Comparison of ENCODE assay signal across 7 mouse cellular contexts in the genomic region with DNA sequence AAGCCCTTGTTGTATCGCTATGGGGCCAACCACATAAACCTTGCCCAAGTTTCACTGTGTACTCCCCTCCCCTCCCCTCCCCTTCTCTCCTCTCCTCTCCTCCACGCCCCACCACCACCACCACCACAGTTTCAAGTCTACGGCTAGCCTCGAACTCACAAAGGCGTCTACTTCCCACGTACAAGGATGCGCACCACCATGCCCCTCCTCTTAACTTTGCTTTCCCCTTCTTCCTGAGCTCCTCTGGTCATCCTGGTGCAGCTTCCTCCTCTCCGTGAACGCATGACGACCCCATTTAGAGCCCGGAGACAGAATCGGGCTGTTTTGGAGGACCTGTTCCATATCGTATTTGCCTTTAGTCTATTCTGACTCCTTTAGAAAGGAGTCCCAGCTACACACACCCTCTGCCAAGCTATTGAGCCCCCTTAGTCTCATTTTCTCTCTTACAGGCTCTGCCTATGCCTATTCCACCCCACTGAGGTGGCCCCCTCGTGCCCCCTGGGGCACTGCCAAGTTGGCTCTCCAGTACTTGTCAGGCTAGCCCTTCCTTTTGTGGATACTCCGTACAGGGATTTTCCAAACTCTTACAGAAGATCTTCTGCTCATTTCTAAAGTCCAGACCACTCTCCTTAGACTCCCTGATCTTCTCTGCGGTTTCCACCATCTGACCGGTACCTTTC. TPM values are rescaled to one million over a fixed set of nuclear protein-coding genes. Genes with fewer than 3 reads are reported as not detected.
DNase-seq lines count a peak whose midpoint lies in the region; ATAC-seq lines count a peak whose summit lies in the region.

No protein-coding gene starts in this region.

- no peak for ATAC-seq in hindbrain, embryonic 11.5 days (ENCODE audit: low FRiP score)
- no peak for ATAC-seq in midbrain, embryonic 16.5 days
- no peak for ATAC-seq in megakaryocyte progenitor cell, adult 5-6 weeks (replicated peaks; ENCODE audit: poor library complexity)

- no peaks in the 10 kb centered on the region for H3K9me3 ChIP-seq in embryonic facial prominence, embryonic 10.5 days
- no peaks in the 10 kb centered on the region for H3K9me3 ChIP-seq in hindbrain, embryonic 11.5 days (ENCODE audit: control insufficient read depth, low read length)
- no peaks in the 10 kb centered on the region for H3K9me3 ChIP-seq in midbrain, embryonic 16.5 days (replicated peaks; ENCODE audit: control insufficient read depth, low read length, poor library complexity, severe bottlenecking)

- peak overlapping the region; percentile 73; the same call in 1 of the 2 replicates for H3K4me3 ChIP-seq in embryonic facial prominence, embryonic 10.5 days
- H3K4me3 ChIP-seq in hindbrain, embryonic 11.5 days (ENCODE audit: low read depth, low read length): no peak overlapping the region
- H3K4me3 ChIP-seq in midbrain, embryonic 16.5 days (ENCODE audit: low read depth, low read length): no peak overlapping the region

- H3K4me1 ChIP-seq in embryonic facial prominence, embryonic 10.5 days: peaks cover 71% of the 10 kb centered on the region
- H3K4me1 ChIP-seq in hindbrain, embryonic 11.5 days (replicated peaks; ENCODE audit: control insufficient read depth, insufficient read depth, low read length): peaks cover 32% of the 10 kb centered on the region
- H3K4me1 ChIP-seq in midbrain, embryonic 16.5 days (ENCODE audit: control insufficient read depth, insufficient read depth, low read length): peaks cover 38% of the 10 kb centered on the region

- DNase-seq in kidney, postnatal 4 days: peak; percentile 14 to 27
- no peak for DNase-seq in kidney, adult 8-10 months
- DNase-seq in embryonic facial prominence, embryonic 10.5 days (ENCODE audit: low spot score): no peak
- DNase-seq in hindbrain, embryonic 11.5 days (ENCODE audit: low spot score): no peak
- no peak for DNase-seq in yolk sac, embryonic 10.5 days (ENCODE audit: low spot score)

- no peak overlapping the region for H3K9ac ChIP-seq in hindbrain, embryonic 11.5 days (ENCODE audit: low read depth, low read length)
- H3K9ac ChIP-seq in midbrain, embryonic 16.5 days (ENCODE audit: low read depth, low read length): no peak overlapping the region

- 5% methylated on average over 17 of the region's 17 CpGs for WGBS in embryonic facial prominence, embryonic 10.5 days
- 7% methylated on average over 17 of the region's 17 CpGs for WGBS in hindbrain, embryonic 11.5 days
- 7% methylated on average over 17 of the region's 17 CpGs for WGBS in midbrain, embryonic 16.5 days

- H3K27me3 ChIP-seq in embryonic facial prominence, embryonic 10.5 days (replicated peaks; ENCODE audit: low read depth, poor library complexity, severe bottlenecking): peaks cover 88% of the 10 kb centered on the region
- H3K27me3 ChIP-seq in hindbrain, embryonic 11.5 days (ENCODE audit: control insufficient read depth, insufficient read depth, low read length): peaks cover 70% of the 10 kb centered on the region
- peaks cover 24% of the 10 kb centered on the region for H3K27me3 ChIP-seq in midbrain, embryonic 16.5 days (ENCODE audit: control insufficient read depth, insufficient read depth, low read depth, low read length)

- peaks cover 4% of the 10 kb centered on the region for H3K36me3 ChIP-seq in embryonic facial prominence, embryonic 10.5 days (replicated peaks)
- no peaks in the 10 kb centered on the region for H3K36me3 ChIP-seq in hindbrain, embryonic 11.5 days (ENCODE audit: control insufficient read depth, insufficient read depth, low read length)
- H3K36me3 ChIP-seq in midbrain, embryonic 16.5 days (ENCODE audit: control insufficient read depth, insufficient read depth, low read length): no peaks in the 10 kb centered on the region

- 0 out of 2 replicates have a peak overlapping the region, but pooled peaks have one; percentile 76 for H3K4me2 ChIP-seq in hindbrain, embryonic 11.5 days (replicated peaks; ENCODE audit: low read depth, low read length)
- peak overlapping the region; percentile 87; the same call in 1 of the 2 replicates for H3K4me2 ChIP-seq in midbrain, embryonic 16.5 days (ENCODE audit: low read length)

- H3K27ac ChIP-seq in embryonic facial prominence, embryonic 10.5 days (replicated peaks): no peak overlapping the region
- H3K27ac ChIP-seq in hindbrain, embryonic 11.5 days (ENCODE audit: low read depth, low read length): no peak overlapping the region
- H3K27ac ChIP-seq in midbrain, embryonic 16.5 days (ENCODE audit: low read length): no peak overlapping the region

RNA-seq across cellular contexts. Expression of a gene that starts 2.0 kb away (rescaled TPM):
- polyA plus RNA-seq in embryonic facial prominence, embryonic 10.5 days (2016; fragmentation: Nextera tagmentation; extraction: Ambion mirVana): 0.23 and 1.3 TPM in 2 replicates
- 0.90 and 1.5 TPM in 2 replicates for polyA plus RNA-seq in hindbrain, embryonic 11.5 days (2014; fragmentation: Nextera tagmentation; extraction: Ambion mirVana)
- 1.3 and 1.8 TPM in 2 replicates for polyA plus RNA-seq in midbrain, embryonic 16.5 days (2015; fragmentation: Nextera tagmentation; extraction: Ambion mirVana)
- total RNA-seq in megakaryocyte progenitor cell, adult 5-6 weeks (2015): 0.02 TPM in 1 of 2 replicates, not detected in the other
- not detected in 2 replicates for total RNA-seq in megakaryocyte progenitor cell, adult 5-6 weeks (2017)

RNA-seq across cellular contexts. Expression of a gene that starts 7.3 kb away (rescaled TPM):
- polyA plus RNA-seq in embryonic facial prominence, embryonic 10.5 days (2016; fragmentation: Nextera tagmentation; extraction: Ambion mirVana): 35.4 and 36.7 TPM in 2 replicates
- polyA plus RNA-seq in hindbrain, embryonic 11.5 days (2014; fragmentation: Nextera tagmentation; extraction: Ambion mirVana): 28.0 and 31.0 TPM in 2 replicates
- polyA plus RNA-seq in midbrain, embryonic 16.5 days (2015; fragmentation: Nextera tagmentation; extraction: Ambion mirVana): 13.3 and 14.5 TPM in 2 replicates
- total RNA-seq in megakaryocyte progenitor cell, adult 5-6 weeks (2015): 20.8 and 26.3 TPM in 2 replicates
- total RNA-seq in megakaryocyte progenitor cell, adult 5-6 weeks (2017): 14.5 and 16.5 TPM in 2 replicates

RNA-seq across cellular contexts. Expression of a gene that starts 19.7 kb away (rescaled TPM):
- polyA plus RNA-seq in embryonic facial prominence, embryonic 10.5 days (2016; fragmentation: Nextera tagmentation; extraction: Ambion mirVana): 24.9 and 29.2 TPM in 2 replicates
- 14.1 and 18.8 TPM in 2 replicates for polyA plus RNA-seq in hindbrain, embryonic 11.5 days (2014; fragmentation: Nextera tagmentation; extraction: Ambion mirVana)
- 12.5 and 14.0 TPM in 2 replicates for polyA plus RNA-seq in midbrain, embryonic 16.5 days (2015; fragmentation: Nextera tagmentation; extraction: Ambion mirVana)
- 3.3 and 7.4 TPM in 2 replicates for total RNA-seq in megakaryocyte progenitor cell, adult 5-6 weeks (2015)
- total RNA-seq in megakaryocyte progenitor cell, adult 5-6 weeks (2017): 9.2 and 9.5 TPM in 2 replicates

RNA-seq across cellular contexts. Expression of a gene that starts 22.3 kb away (rescaled TPM):
- 1.5 and 2.1 TPM in 2 replicates for polyA plus RNA-seq in embryonic facial prominence, embryonic 10.5 days (2016; fragmentation: Nextera tagmentation; extraction: Ambion mirVana)
- polyA plus RNA-seq in hindbrain, embryonic 11.5 days (2014; fragmentation: Nextera tagmentation; extraction: Ambion mirVana): 2.4 and 2.8 TPM in 2 replicates
- polyA plus RNA-seq in midbrain, embryonic 16.5 days (2015; fragmentation: Nextera tagmentation; extraction: Ambion mirVana): 17.8 and 19.7 TPM in 2 replicates
- 0.49 and 1.1 TPM in 2 replicates for total RNA-seq in megakaryocyte progenitor cell, adult 5-6 weeks (2015)
- total RNA-seq in megakaryocyte progenitor cell, adult 5-6 weeks (2017): 0.20 and 0.42 TPM in 2 replicates

Comparison
In these comparisons a context has a peak if more than half of its experiments do, and no peak if none do; other contexts are left out.
1. DNase-seq: peak in kidney, postnatal 4 days (2 of 2); none in kidney, adult 8-10 months (0 of 2), embryonic facial prominence, embryonic 10.5 days (single experiment), hindbrain, embryonic 11.5 days (single experiment) and yolk sac, embryonic 10.5 days (single experiment).